Mouse (Mus musculus): ENCODE results near the gene Smn1. TPM values are rescaled to one million over a fixed set of nuclear protein-coding genes. Genes with fewer than 3 reads are reported as not detected.

Gene Smn1
- polyA plus RNA-seq, 2 experiments, result 22.8 to 26.2 TPM

- TF ChIP-seq CTCF (IDR thresholded peaks at IDR 0.05; ENCODE audit: low read depth), result no peak
- no peak for TF ChIP-seq EP300 (IDR thresholded peaks at IDR 0.05; ENCODE audit: low read depth)
- peak within 1 kb of the TSS; percentile 67 to 69 for H3K4me3 ChIP-seq (ENCODE audit: insufficient read depth in 1 of 2, low read depth in 2 of 2, low read length in 2 of 2)
- no peaks in the 10 kb centered on the region for H3K36me3 ChIP-seq (replicated peaks; ENCODE audit: control insufficient read depth, insufficient read depth, low read depth)
- no peaks in the 10 kb centered on the region for H3K27me3 ChIP-seq (ENCODE audit: control insufficient read depth, insufficient read depth, low read length)
- H3K27ac ChIP-seq, result no peak within 1 kb of the TSS
- peak within 1 kb of the TSS; percentile 50 for H3K9ac ChIP-seq (replicated peaks)
- peaks cover 0 to 2% of the 10 kb centered on the region in 2 experiments; a peak in 2 of 4 replicates for H3K4me1 ChIP-seq (replicated peaks; ENCODE audit: control insufficient read depth in 2 of 2, insufficient read depth in 2 of 2, low read length in 1 of 2)
- H3K9me3 ChIP-seq (ENCODE audit: control insufficient read depth, low read length), result no peaks in the 10 kb centered on the region
- 1% methylated on average over 76 of the region's 76 CpGs for whole genome bisulfite sequencing (ENCODE audit: insufficient replicate concordance)
- peak in 2 of 3 experiments; percentile 29 to 33 for DNase-seq (ENCODE audit: low read depth in 3 of 3, low spot score in 3 of 3)
- peak within 1 kb of the TSS; percentile 91 for H3K4me2 ChIP-seq (ENCODE audit: low read depth)
- peak; percentile 47; the same call in 1 of the 2 replicates for ATAC-seq (ENCODE audit: insufficient read depth)
Measured at GRCm38 (mm10) chr13:100107652-100108472, 16.8 kb upstream of the Smn1 start, which contains the start of gene Serf1. TSS of gene Serf1 (plus strand) at chr13:100108012.

GRCm38 (mm10) chr13:100112218-100112972, 12.3 kb upstream of the Smn1 start:
- TF ChIP-seq CTCF (IDR thresholded peaks at IDR 0.05; ENCODE audit: low read depth) (peak; percentile 38; the same call in 1 of the 2 replicates), EP300 (IDR thresholded peaks at IDR 0.05; ENCODE audit: low read depth) (no peak)
- Histone ChIP-seq H3K36me3 (replicated peaks; ENCODE audit: control insufficient read depth, insufficient read depth, low read depth) (no peaks in the 10 kb centered on the region), H3K27ac (no peak overlapping the region), H3K4me1 (replicated peaks; ENCODE audit: control insufficient read depth in 2 of 2, insufficient read depth in 2 of 2, low read length in 1 of 2) (no peaks in the 10 kb centered on the region; a peak in 2 of 4 replicates), H3K9ac (replicated peaks) (no peak overlapping the region), H3K4me3 (ENCODE audit: insufficient read depth in 1 of 2, low read depth in 2 of 2, low read length in 2 of 2) (no peak overlapping the region), H3K4me2 (ENCODE audit: low read depth) (no peak overlapping the region), H3K9me3 (ENCODE audit: control insufficient read depth, low read length) (no peaks in the 10 kb centered on the region), H3K27me3 (ENCODE audit: control insufficient read depth, insufficient read depth, low read length) (no peaks in the 10 kb centered on the region)
- ATAC-seq (ENCODE audit: insufficient read depth) (no peak), DNase-seq (ENCODE audit: low read depth in 3 of 3, low spot score in 3 of 3) (no peak)
- 37% methylated on average over 5 of the region's 5 CpGs for WGBS (ENCODE audit: insufficient replicate concordance)

GRCm38 (mm10) chr13:100123970-100124369, 682 bp upstream of the Smn1 start:
- Histone ChIP-seq H3K27me3 (ENCODE audit: control insufficient read depth, insufficient read depth, low read length) (no peaks in the 10 kb centered on the region), H3K9me3 (ENCODE audit: control insufficient read depth, low read length) (no peaks in the 10 kb centered on the region), H3K36me3 (replicated peaks; ENCODE audit: control insufficient read depth, insufficient read depth, low read depth) (peaks cover 13% of the 10 kb centered on the region), H3K4me1 (replicated peaks; ENCODE audit: control insufficient read depth in 2 of 2, insufficient read depth in 2 of 2, low read length in 1 of 2) (peaks cover 10 to 11% of the 10 kb centered on the region in 2 experiments), H3K27ac (no peak overlapping the region), H3K9ac (replicated peaks) (no peak overlapping the region), H3K4me2 (ENCODE audit: low read depth) (peak overlapping the region; percentile 81), H3K4me3 (ENCODE audit: insufficient read depth in 1 of 2, low read depth in 2 of 2, low read length in 2 of 2) (peak overlapping the region in 1 of 2 experiments; percentile 81; a peak in 2 of 4 replicates)
- 78% methylated on average over 3 of the region's 3 CpGs for WGBS (ENCODE audit: insufficient replicate concordance)
- DNase-seq (ENCODE audit: low read depth in 3 of 3, low spot score in 3 of 3), result no peak
- no peak for ATAC-seq (ENCODE audit: insufficient read depth)
- TF ChIP-seq EP300 (IDR thresholded peaks at IDR 0.05; ENCODE audit: low read depth) (no peak), CTCF (IDR thresholded peaks at IDR 0.05; ENCODE audit: low read depth) (no peak)

- no peak for DNase-seq (ENCODE audit: low read depth in 3 of 3, low spot score in 3 of 3)
- Histone ChIP-seq H3K36me3 (replicated peaks; ENCODE audit: control insufficient read depth, insufficient read depth, low read depth) (peaks cover 13% of the 10 kb centered on the region), H3K9me3 (ENCODE audit: control insufficient read depth, low read length) (no peaks in the 10 kb centered on the region), H3K27me3 (ENCODE audit: control insufficient read depth, insufficient read depth, low read length) (no peaks in the 10 kb centered on the region), H3K4me1 (replicated peaks; ENCODE audit: control insufficient read depth in 2 of 2, insufficient read depth in 2 of 2, low read length in 1 of 2) (peaks cover 10 to 11% of the 10 kb centered on the region in 2 experiments), H3K4me2 (ENCODE audit: low read depth) (peak overlapping the region; percentile 81), H3K9ac (replicated peaks) (peak overlapping the region; percentile 73), H3K4me3 (ENCODE audit: insufficient read depth in 1 of 2, low read depth in 2 of 2, low read length in 2 of 2) (peak overlapping the region; percentile 81 to 86), H3K27ac (no peak overlapping the region)
- TF ChIP-seq CTCF (IDR thresholded peaks at IDR 0.05; ENCODE audit: low read depth), result no peak
- no peak for TF ChIP-seq EP300 (IDR thresholded peaks at IDR 0.05; ENCODE audit: low read depth)
- WGBS (ENCODE audit: insufficient replicate concordance), result 2% methylated on average over 10 of the region's 10 CpGs
- ATAC-seq (ENCODE audit: insufficient read depth), result peak; percentile 24; the same call in 1 of the 2 replicates
Measured at GRCm38 (mm10) chr13:100125258-100125643, 599 bp downstream of the Smn1 start.
